Mouse (Mus musculus) kidney, adult 2 months (tissue): ENCODE results near the gene Nptx1. TPM values are rescaled to one million over a fixed set of nuclear protein-coding genes. Genes with fewer than 3 reads are reported as not detected.
A peak's percentile ranks its signal among the peaks of the same experiment; 100 is the strongest.

Experiments used
- DNase-seq: peaks from one replicate; pipeline ENCODE4 v3.0.0; 2021
- H3K27ac ChIP-seq: fragments of 200-500 bp; 2 replicates; pipeline ENCODE4 v1.5.1; 2012; ENCODE audit warnings: low read depth, low read length, control low read depth, inconsistent platforms; ENCODE audit not compliant: insufficient read depth
- H3K27me3 ChIP-seq: fragments of 200-500 bp; replicated peaks from 2 replicates; pipeline ENCODE4 v1.6.1; 2012; ENCODE audit warnings: mild to moderate bottlenecking, moderate library complexity, low read length, inconsistent platforms; ENCODE audit not compliant: control insufficient read depth, insufficient read depth
- H3K36me3 ChIP-seq: fragments of 200-500 bp; 2 replicates; pipeline ENCODE4 v1.6.1; 2012; ENCODE audit warnings: mild to moderate bottlenecking, moderate library complexity, low read length, inconsistent platforms; ENCODE audit not compliant: control insufficient read depth, insufficient read depth
- H3K4me1 ChIP-seq: fragments of 200-500 bp; 2 replicates; pipeline ENCODE4 v1.6.1; 2011; ENCODE audit warnings: low read length; ENCODE audit not compliant: control insufficient read depth, insufficient read depth
- H3K4me3 ChIP-seq: fragments of 200-500 bp; 2 replicates; pipeline ENCODE4 v1.5.1; 2011; ENCODE audit warnings: mild to moderate bottlenecking, low read depth, low read length, control low read depth; ENCODE audit not compliant: insufficient read depth
- CTCF ChIP-seq: fragments of 200-500 bp; conservative IDR thresholded peaks from 2 replicates; pipeline ENCODE4 v1.5.1; 2011; ENCODE audit warnings: low read depth, mild to moderate bottlenecking, control low read depth, low read length, moderate library complexity, mixed read lengths; ENCODE audit not compliant: insufficient read depth, insufficient read length
- POLR2A ChIP-seq: fragments of 200-500 bp; IDR thresholded peaks from one replicate; pipeline ENCODE4 v1.6.1; 2011; ENCODE audit warnings: low read depth, low read length, control low read depth
- WGBS: fragments of 180-500 bp; shearing (Covaris S2); methylation state at CpG from one replicate; pipeline ENCODE4 v1.1.7; 2018; 5-methylcytosine and 5-hydroxymethylcytosine counted together
- polyA plus RNA-seq: library from polyadenylated mRNA; depleted of rRNA; stranded (reverse); fragments of >200 nt; gene quantifications from 2 replicates; pipeline ENCODE4 v1.2.3, GENCODE M21; 2012

Nptx1 gene
- polyA plus RNA-seq, 1 experiment, result 0.08 TPM

- no peaks in the 10 kb centered on the region for H3K36me3 ChIP-seq
- H3K4me3 ChIP-seq, result no peak overlapping the region
- no peaks in the 10 kb centered on the region for H3K27me3 ChIP-seq
- TF ChIP-seq POLR2A (no peak), CTCF (no peak)
- no peak for DNase-seq
- WGBS, result 91% methylated on average over 3 of the region's 3 CpGs
- H3K27ac ChIP-seq, result no peak overlapping the region
- no peaks in the 10 kb centered on the region for H3K4me1 ChIP-seq
Observed at GRCm38 (mm10) chr11:119523392-119523791, 24.2 kb downstream of the Nptx1 start.

- no peak overlapping the region for H3K4me3 ChIP-seq
- no peak overlapping the region for H3K27ac ChIP-seq
- DNase-seq, result peak; percentile 36
- H3K36me3 ChIP-seq, result no peaks in the 10 kb centered on the region
- WGBS, result 77% methylated on average over 8 of the region's 8 CpGs
- TF ChIP-seq CTCF (no peak), POLR2A (no peak)
- H3K4me1 ChIP-seq, result no peaks in the 10 kb centered on the region
- no peaks in the 10 kb centered on the region for H3K27me3 ChIP-seq
Observed at GRCm38 (mm10) chr11:119522779-119523178, 24.8 kb downstream of the Nptx1 start.

GRCm38 (mm10) chr11:119521920-119522710, 25.4 kb downstream of the Nptx1 start:
- no peaks in the 10 kb centered on the region for H3K27me3 ChIP-seq
- no peaks in the 10 kb centered on the region for H3K4me1 ChIP-seq
- peak overlapping the region; percentile 9; the same call in 1 of the 2 replicates for H3K27ac ChIP-seq
- TF ChIP-seq POLR2A (no peak), CTCF (no peak)
- no peak for DNase-seq
- 70% methylated on average over 6 of the region's 6 CpGs for WGBS
- no peaks in the 10 kb centered on the region for H3K36me3 ChIP-seq
- H3K4me3 ChIP-seq, result no peak overlapping the region

GRCm38 (mm10) chr11:119520713-119521063, 26.9 kb downstream of the Nptx1 start:
- Histone ChIP-seq H3K4me1 (no peaks in the 10 kb centered on the region), H3K27me3 (no peaks in the 10 kb centered on the region), H3K4me3 (no peak overlapping the region), H3K36me3 (no peaks in the 10 kb centered on the region), H3K27ac (no peak overlapping the region)
- no peak for TF ChIP-seq POLR2A
- no peak for DNase-seq

- DNase-seq, result no peak
- Histone ChIP-seq H3K27me3 (no peaks in the 10 kb centered on the region), H3K4me1 (no peaks in the 10 kb centered on the region), H3K27ac (no peak overlapping the region), H3K36me3 (no peaks in the 10 kb centered on the region), H3K4me3 (no peak overlapping the region)
- TF ChIP-seq CTCF (no peak), POLR2A (no peak)
- WGBS, result 61% methylated on average over 5 of the region's 5 CpGs
Observed at GRCm38 (mm10) chr11:119520005-119520712, 27.4 kb downstream of the Nptx1 start.

GRCm38 (mm10) chr11:119519387-119519786, 28.2 kb downstream of the Nptx1 start:
- Histone ChIP-seq H3K27me3 (no peaks in the 10 kb centered on the region), H3K4me3 (no peak overlapping the region), H3K36me3 (no peaks in the 10 kb centered on the region), H3K4me1 (no peaks in the 10 kb centered on the region), H3K27ac (no peak overlapping the region)
- 96% methylated on average over 1 of the region's 1 CpGs for WGBS
- TF ChIP-seq CTCF (no peak), POLR2A (no peak)
- DNase-seq, result no peak

- Histone ChIP-seq H3K4me1 (no peaks in the 10 kb centered on the region), H3K4me3 (no peak overlapping the region), H3K36me3 (no peaks in the 10 kb centered on the region), H3K27me3 (no peaks in the 10 kb centered on the region), H3K27ac (no peak overlapping the region)
- DNase-seq, result no peak
- WGBS, result 71% methylated on average over 12 of the region's 12 CpGs
- no peak for TF ChIP-seq CTCF
- no peak for TF ChIP-seq POLR2A
Observed at GRCm38 (mm10) chr11:119516677-119517361, 30.7 kb downstream of the Nptx1 start.
